Mouse (Mus musculus) left cerebral cortex, adult 11 months (tissue): ENCODE data around the gene Sowahc.

ENCODE experiments used
- DNase-seq: peaks from one replicate; pipeline ENCODE4 v3.0.0; 2022; ENCODE audit warnings: low spot score

The Sowahc gene

GRCm38 (mm10) chr10:59253541-59254079 is 31.9 kb downstream of the Sowahc start:
- no peak for DNase-seq

- no peak for DNase-seq
These were observed 34.8 kb downstream of the Sowahc start for GRCm38 (mm10) chr10:59256533-59256932.

- DNase-seq, result no peak
These were observed 37.8 kb downstream of the Sowahc start for GRCm38 (mm10) chr10:59259572-59259971.

GRCm38 (mm10) chr10:59261603-59262002 is 39.9 kb downstream of the Sowahc start:
- DNase-seq, result no peak

- no peak for DNase-seq
These were observed 40.3 kb downstream of the Sowahc start for GRCm38 (mm10) chr10:59262021-59262420.

GRCm38 (mm10) chr10:59262979-59263378 is 41.2 kb downstream of the Sowahc start:
- DNase-seq, result no peak

- DNase-seq, result no peak
These were observed 43.3 kb downstream of the Sowahc start for GRCm38 (mm10) chr10:59265067-59265466.

GRCm38 (mm10) chr10:59265674-59266073 is 43.9 kb downstream of the Sowahc start:
- no peak for DNase-seq

- DNase-seq, result no peak
These were observed 44.3 kb downstream of the Sowahc start for GRCm38 (mm10) chr10:59266097-59266496.

- no peak for DNase-seq
These were observed 45.5 kb downstream of the Sowahc start for GRCm38 (mm10) chr10:59267275-59267674.

GRCm38 (mm10) chr10:59268109-59268508 is 46.4 kb downstream of the Sowahc start:
- DNase-seq, result no peak

- DNase-seq, result no peak
These were observed 47.0 kb downstream of the Sowahc start for GRCm38 (mm10) chr10:59268754-59269153.

- DNase-seq, result no peak
These were observed 54.0 kb downstream of the Sowahc start for GRCm38 (mm10) chr10:59275745-59276144.
